Mouse (Mus musculus) layer of hippocampus, adult 8-10 months (tissue): ENCODE measurements around the gene Ntn5. TPM values are rescaled to one million over a fixed set of nuclear protein-coding genes. Genes with fewer than 3 reads are reported as not detected.

Experiments
- DNase-seq, 2 experiments: peaks; one replicate each; pipeline ENCODE4 v3.0.0; 2022; ENCODE audit warnings: low spot score in 2 of 2
- total RNA-seq, 4 experiments: library from RNA; stranded (reverse); gene quantifications; 2 replicates each; pipeline ENCODE4 v1.2.4; 2022

Gene Ntn5
- total RNA-seq, 4 experiments from 2014 or later: 9.1 to 13.5 (median 11.6) TPM

DNA sequence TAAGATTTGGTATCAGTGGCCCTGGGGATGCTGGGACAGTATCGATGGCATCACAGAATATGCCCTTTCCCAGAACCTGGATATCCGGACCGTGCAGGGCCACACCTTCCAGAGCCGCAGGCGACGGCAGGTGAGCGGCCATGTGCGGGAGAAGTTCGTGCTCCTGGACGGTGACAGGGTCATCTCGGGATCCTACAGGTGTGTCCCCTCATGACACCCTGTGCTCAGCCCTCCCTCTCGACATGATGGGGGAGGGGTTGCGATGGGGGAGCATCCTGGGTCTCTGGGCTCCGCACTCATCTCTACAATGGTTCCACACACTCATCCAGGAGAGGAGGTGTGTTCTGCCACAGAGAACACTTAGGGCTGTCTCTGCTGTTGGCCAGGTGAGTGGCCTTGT, 40.0 kb downstream of the Ntn5 start:
- no peak for DNase-seq

DNA sequence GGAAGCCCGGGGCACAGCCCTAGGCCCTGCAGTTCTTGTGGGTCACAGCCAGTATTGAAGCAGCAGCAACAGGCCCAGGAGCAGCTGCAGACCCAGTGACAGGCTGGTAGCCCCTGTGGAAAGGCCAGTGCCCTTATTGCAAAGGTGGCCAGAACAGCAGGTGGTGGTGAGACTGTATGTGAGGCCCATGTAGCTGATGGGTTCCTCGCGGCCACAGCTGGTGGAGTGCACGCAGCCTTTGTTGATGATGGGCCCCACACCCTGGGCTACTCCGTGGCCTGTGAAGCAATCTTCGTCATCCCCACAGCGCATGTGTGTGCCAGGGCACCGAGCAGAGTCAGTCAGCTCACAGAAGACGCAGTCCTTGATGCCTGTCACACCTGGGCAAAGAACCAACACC, 41.3 kb downstream of the Ntn5 start:
- DNase-seq: no peak

DNA sequence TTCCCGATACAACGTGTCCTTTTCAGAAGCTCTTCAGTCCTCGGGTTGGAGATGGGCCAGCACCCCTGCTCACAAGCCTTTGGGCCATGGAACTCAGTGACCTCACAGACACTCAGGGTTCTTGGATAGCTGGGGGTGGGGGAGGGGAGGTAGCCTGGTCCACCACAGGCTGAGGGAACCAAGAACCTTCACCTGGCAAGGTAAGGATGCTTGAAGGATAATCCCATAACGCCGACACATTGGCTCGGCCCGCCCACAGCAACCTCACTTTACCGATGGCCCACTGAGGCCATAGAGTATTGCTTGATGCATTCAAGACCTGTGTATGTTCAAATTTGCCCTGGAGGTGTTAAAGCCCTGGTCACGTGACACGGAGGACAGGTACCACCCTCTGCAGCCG, 41.9 kb downstream of the Ntn5 start, which contains the start of gene Spaca4:
TSS of gene Spaca4 (minus strand) at position 101 of the 400 bp plus-strand sequence.
- no peak for DNase-seq

DNA sequence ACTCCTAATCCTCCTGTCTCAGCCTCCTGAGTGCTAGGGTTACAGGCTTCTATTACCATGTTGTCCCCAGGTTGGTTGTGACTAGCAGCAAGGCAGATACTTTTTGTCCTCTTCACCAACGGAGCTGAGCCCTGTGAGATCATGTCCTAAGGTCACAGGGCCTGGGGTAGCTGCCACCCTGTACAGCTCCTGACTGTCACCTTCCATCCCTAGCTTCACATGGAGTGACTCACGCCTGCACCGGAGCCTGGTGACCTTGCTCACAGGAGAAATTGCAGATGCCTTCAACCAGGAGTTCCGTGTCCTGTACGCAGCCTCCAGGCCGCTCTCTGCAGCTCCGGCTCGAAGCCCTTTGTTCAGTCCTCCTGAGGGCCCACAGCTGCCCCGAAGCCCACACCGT, 42.6 kb downstream of the Ntn5 start:
- no peak for DNase-seq

DNA sequence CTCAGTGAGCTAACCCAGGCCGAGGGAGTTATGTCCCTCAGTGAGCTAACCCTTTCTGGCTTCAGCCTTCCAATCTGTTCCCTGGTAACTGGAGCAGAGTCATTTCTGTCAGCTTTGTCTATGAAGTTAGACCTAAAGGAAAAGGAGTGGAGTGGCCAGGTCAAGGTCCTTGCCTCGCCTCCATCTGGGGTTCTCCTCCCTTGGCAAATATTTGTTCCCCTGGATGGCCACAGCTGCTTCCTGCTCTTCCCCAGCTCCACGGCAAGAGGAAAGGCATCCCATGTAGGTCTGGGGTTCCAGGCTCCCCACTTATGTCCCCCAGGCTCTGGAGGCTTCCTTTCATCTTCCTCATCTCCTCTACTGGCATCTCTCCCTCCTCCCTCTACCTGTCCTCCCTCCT, 43.8 kb downstream of the Ntn5 start:
- no peak for DNase-seq

DNA sequence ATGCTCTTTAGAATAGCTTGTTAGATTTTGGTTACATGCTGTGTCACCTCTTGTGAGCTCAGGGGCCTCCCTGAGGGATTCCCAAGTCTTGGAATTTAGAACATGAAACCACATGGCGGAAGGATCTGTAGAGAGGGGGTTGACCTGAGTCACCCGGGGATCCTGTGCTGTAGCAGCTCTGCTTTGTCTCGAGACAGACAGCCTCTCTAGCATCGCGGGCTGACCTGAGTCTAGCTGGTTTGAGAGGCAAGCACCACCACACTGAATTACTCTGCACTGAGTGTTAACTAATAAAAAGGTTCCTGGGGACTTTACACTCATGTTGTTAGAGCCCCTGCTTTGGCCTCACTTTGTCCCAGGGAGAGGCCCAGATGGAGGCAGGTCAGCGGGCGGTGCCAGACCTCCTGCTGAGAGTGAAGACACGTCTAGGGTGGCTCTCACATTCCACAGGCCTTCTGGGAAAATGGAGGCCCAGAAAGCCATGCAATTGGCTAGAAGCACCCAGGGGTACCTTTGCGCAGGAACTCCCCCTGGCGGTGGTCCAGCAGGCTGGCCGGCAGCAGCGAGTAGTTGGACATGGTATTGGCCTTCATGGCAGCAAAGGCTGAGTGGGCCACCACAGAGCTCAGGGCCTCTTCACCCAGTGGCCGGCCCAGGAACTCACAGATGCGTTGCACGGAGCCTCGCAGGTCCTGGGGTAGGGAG, 47.1 kb downstream of the Ntn5 start:
- DNase-seq: no peak

DNA sequence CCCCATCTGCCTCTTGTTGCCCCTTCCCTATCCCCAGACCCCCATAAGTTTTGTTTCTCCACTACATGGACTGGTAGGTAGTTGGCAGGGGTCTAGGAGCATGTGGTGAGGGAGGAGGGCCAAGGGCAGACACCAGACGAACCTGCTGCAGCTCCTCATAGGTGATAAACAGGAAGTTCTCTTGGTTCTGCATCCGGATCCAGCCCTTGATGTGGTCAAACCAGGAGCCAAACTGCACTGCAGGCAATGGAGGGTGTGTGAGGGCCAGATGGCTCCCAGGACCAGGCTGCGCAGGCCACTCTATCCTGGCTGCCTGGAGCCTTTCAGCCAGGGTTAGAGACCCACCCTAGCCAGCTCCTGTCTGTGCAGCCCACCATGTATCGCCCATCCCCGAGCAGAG, 49.7 kb downstream of the Ntn5 start:
- no peak for DNase-seq

DNA sequence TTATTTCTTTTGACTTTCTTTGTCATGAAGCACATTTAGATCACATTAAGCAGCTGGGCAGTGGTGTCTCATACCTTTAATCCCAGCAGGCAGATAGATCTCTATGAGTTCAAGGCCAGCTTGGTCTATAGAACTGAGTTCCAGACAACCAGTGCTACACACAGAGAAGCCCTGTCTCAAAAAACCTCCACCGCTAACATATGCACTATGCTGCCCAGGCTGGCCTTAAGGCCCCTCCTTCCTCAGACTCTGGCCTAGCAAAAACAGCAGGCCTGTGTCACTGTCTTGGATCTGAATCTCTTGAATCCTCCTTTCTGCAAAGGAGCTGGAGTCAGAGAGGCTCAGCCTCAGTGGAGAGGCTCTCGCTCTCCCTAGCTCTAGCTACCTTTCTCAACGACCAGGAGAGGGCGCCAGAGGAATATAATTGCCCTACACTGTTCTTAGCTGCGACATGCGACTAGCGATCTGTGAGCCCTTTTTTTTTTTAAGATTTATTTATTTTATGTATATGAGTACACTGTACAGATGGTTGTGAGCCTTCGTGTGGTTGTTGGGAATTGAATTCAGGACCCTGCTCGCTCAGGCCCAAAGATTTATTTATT, 55.4 kb downstream of the Ntn5 start:
- DNase-seq: peak; percentile 70 to 85

DNA sequence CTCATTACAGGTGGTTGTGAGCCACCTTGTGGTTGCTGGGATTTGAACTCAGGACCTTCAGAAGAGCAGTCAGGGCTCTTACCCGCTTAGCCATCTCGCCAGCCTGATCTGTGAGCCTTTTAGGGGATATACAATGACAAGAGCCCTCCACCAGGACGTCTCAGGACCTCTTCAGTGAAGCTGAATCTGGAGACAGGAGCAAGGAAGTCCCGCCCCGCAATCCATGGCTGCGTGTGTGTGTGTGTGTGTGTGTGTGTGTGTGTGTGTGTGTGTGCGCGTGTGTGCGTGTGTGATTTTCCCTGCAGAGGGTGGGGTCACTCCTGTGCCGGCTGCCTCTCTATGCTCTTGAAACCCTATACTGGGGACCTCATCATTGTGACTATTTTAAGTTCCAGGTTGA, 56.0 kb downstream of the Ntn5 start:
- no peak for DNase-seq

DNA sequence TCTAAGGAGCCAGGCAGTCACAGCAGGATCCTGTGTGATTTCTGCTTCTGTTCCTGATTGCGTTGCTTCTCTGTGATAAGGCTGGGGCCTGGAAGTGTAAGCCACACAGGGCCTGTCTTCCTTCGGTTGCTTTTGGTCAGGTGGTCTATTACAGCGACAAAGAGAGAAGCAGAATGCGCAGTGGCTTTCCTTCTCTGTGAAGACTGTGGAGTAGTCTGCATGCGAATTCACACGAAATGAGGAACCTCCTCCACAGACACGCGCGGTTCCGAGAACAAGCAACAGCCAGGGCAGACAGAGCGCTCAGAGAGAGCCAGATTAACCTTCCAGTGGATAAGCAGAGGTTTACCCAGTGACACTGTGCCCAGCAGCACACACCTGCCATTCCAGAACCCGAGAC, 57.5 kb downstream of the Ntn5 start:
- no peak for DNase-seq

DNA sequence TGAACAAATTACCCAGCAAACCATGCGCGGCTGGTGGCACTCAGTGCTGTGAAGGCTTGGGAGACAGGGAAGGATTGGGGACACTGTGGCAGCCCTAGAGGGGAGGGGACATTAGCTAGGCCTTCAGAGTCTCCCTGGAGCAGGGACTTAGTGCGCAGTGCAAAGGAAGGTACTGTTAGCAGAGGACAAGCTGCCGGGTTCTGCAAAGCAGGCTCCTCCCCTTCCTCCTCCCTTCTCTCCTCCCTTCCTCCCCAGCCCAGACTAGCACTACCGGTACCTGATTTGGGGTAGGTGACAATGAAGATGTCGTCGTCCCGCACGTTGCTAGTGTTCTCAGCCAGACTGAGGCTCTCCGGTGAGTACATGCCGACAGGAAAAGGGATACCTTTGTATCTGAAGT, 58.0 kb downstream of the Ntn5 start:
- peak in 1 of 2 experiments; percentile 42 for DNase-seq

DNA sequence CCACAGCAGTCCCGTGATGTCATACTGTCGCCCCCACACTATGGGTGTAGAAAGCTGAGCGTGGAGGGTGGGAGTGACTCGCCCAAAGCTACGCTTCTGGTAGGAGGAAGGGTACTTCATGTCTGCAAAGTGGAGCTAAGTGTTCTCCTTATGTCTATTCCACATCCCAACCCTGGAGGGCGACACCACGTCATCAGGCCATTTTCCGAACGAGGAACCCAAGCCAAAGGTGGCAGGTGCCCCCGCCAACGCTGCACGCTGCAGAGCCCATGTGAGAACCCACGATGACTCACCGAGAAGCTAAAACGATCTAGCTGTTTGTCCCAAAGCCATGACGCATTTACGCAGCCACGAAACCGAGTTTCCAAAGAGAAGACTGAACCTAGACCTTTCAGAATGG, 58.5 kb downstream of the Ntn5 start:
- peak; percentile 87 to 89 for DNase-seq

Other genes starting within 250 kb of the Ntn5 start
- 10 to 100 TPM; 16.0 to 23.3 (median 20.2) TPM for gene Gys1, start 249.2 kb upstream of the Ntn5 start, total RNA-seq
- gene Ruvbl2, start 245.9 kb upstream of the Ntn5 start, total RNA-seq: 10 to 100 TPM; 31.7 to 38.7 (median 35.4) TPM
- 100 to 1,000 TPM; 176 to 331 (median 227) TPM for gene Ftl1, start 224.1 kb upstream of the Ntn5 start, total RNA-seq
- 10 to 100 TPM; 70.0 to 78.6 (median 73.2) TPM for gene Bax, start 217.1 kb upstream of the Ntn5 start, total RNA-seq
- not detected for gene Tulp2, start 202.1 kb upstream of the Ntn5 start, total RNA-seq
- 1 to 10 TPM in 1 of 4 experiments, not detected in 3; 2.0 TPM for gene Gm45808, start 197.2 kb upstream of the Ntn5 start, total RNA-seq
- gene Dhdh, start 195.2 kb upstream of the Ntn5 start, total RNA-seq: 1 to 10 TPM; 5.6 to 6.3 (median 6.2) TPM
- 100 to 1,000 TPM; 101 to 135 (median 117) TPM for gene Nucb1, start 173.6 kb upstream of the Ntn5 start, total RNA-seq
- gene Ppp1r15a, start 157.8 kb upstream of the Ntn5 start, total RNA-seq: 10 to 100 TPM; 15.2 to 24.6 (median 19.0) TPM
- gene Plekha4, start 157.7 kb upstream of the Ntn5 start, total RNA-seq: 1 to 10 TPM in 3 of 4 experiments, under 1 TPM in 1; 0.80 to 1.9 (median 1.5) TPM
- not detected for gene Hsd17b14, start 129.1 kb upstream of the Ntn5 start, total RNA-seq
- 10 to 100 TPM; 23.2 to 33.0 (median 29.9) TPM for gene Bcat2, start 113.9 kb upstream of the Ntn5 start, total RNA-seq
- gene Fgf21, start 68.5 kb upstream of the Ntn5 start, total RNA-seq: not detected
- under 1 TPM in 3 of 4 experiments, not detected in 1; 0.20 to 0.28 (median 0.21) TPM for gene Fut1, start 66.7 kb upstream of the Ntn5 start, total RNA-seq
- under 1 TPM in 3 of 4 experiments, not detected in 1; 0.14 to 0.27 (median 0.22) TPM for gene Izumo1, start 62.2 kb upstream of the Ntn5 start, total RNA-seq
- gene Rasip1, start 56.5 kb upstream of the Ntn5 start, total RNA-seq: 1 to 10 TPM; 5.8 to 7.5 (median 6.6) TPM
- gene Mamstr, start 44.0 kb upstream of the Ntn5 start, total RNA-seq: 1 to 10 TPM; 1.5 to 4.4 (median 2.4) TPM
- gene Fut2, start 17.6 kb upstream of the Ntn5 start, total RNA-seq: under 1 TPM in 3 of 4 experiments, not detected in 1; 0.20 to 0.27 (median 0.23) TPM
- gene Sec1, start 10.4 kb downstream of the Ntn5 start, total RNA-seq: 1 to 10 TPM; 1.6 to 4.6 (median 3.3) TPM
- 100 to 1,000 TPM; 158 to 230 (median 187) TPM for gene Car11, start 15.8 kb downstream of the Ntn5 start, total RNA-seq
- gene Dbp, start 21.1 kb downstream of the Ntn5 start, total RNA-seq: 100 to 1,000 TPM in 2 of 4 experiments, 10 to 100 TPM in 2; 76.7 to 136 (median 109) TPM
- gene Rpl18, start 31.4 kb downstream of the Ntn5 start, total RNA-seq: 100 to 1,000 TPM; 385 to 434 (median 409) TPM
- gene Sphk2, start 34.0 kb downstream of the Ntn5 start, total RNA-seq: 10 to 100 TPM; 28.1 to 36.7 (median 32.7) TPM
- gene Fam83e, start 37.2 kb downstream of the Ntn5 start, total RNA-seq: under 1 TPM in 3 of 4 experiments, not detected in 1; 0.18 to 0.41 (median 0.19) TPM
- gene Spaca4, start 41.8 kb downstream of the Ntn5 start, total RNA-seq: not detected
- gene Lmtk3, start 99.7 kb downstream of the Ntn5 start, total RNA-seq: 100 to 1,000 TPM; 251 to 313 (median 283) TPM
- 10 to 100 TPM in 3 of 4 experiments, 1 to 10 TPM in 1; 9.9 to 12.5 (median 11.3) TPM for gene Sult2b1, start 100.6 kb downstream of the Ntn5 start, total RNA-seq
- 100 to 1,000 TPM; 135 to 147 (median 139) TPM for gene Cyth2, start 130.6 kb downstream of the Ntn5 start, total RNA-seq
- 1 to 10 TPM; 1.6 to 2.1 (median 1.8) TPM for gene Kcnj14, start 140.8 kb downstream of the Ntn5 start, total RNA-seq
- gene Grwd1, start 146.9 kb downstream of the Ntn5 start, total RNA-seq: 10 to 100 TPM; 19.3 to 24.7 (median 22.3) TPM
- 10 to 100 TPM; 72.8 to 86.3 (median 79.1) TPM for gene Kdelr1, start 188.8 kb downstream of the Ntn5 start, total RNA-seq
- gene Grin2d, start 194.4 kb downstream of the Ntn5 start, total RNA-seq: 10 to 100 TPM in 2 of 4 experiments, 1 to 10 TPM in 2; 8.6 to 11.1 (median 10.1) TPM
- under 1 TPM in 1 of 4 experiments, not detected in 3; 0.64 TPM for gene Syngr4, start 212.7 kb downstream of the Ntn5 start, total RNA-seq
- 10 to 100 TPM; 19.8 to 24.1 (median 21.2) TPM for gene Tmem143, start 212.9 kb downstream of the Ntn5 start, total RNA-seq
- 1 to 10 TPM; 2.6 to 6.3 (median 6.2) TPM for gene Emp3, start 237.4 kb downstream of the Ntn5 start, total RNA-seq
- gene Ccdc114, start 240.1 kb downstream of the Ntn5 start, total RNA-seq: 1 to 10 TPM; 3.7 to 5.4 (median 4.5) TPM